Comparison of ENCODE assay signal across 18 mouse cellular contexts in genomic region chr1:151171572-151172461, GRCm38 (mm10). TPM values are rescaled to one million over a fixed set of nuclear protein-coding genes. Genes with fewer than 3 reads are reported as not detected.
DNase-seq lines count a peak whose midpoint lies in the region; ATAC-seq and TF ChIP-seq lines count a peak whose summit lies in the region.
"Had no signal": no experiment of that assay in that cellular context is flagged by ENCODE, and none has a peak within 500 bp of the region (broad histone marks: within the 10 kb centered on the region; RNA-seq: fewer than 3 reads in every experiment).

No protein-coding gene starts in this region.

- H3K4me3 ChIP-seq in forebrain, embryonic 15.5 days: no peak overlapping the region
- H3K4me3 ChIP-seq in forebrain, embryonic 12.5 days (replicated peaks): no peak overlapping the region
- H3K4me3 ChIP-seq in heart, embryonic 11.5 days (ENCODE audit: low read depth, low read length): no peak overlapping the region
- H3K4me3 ChIP-seq: embryonic facial prominence, embryonic 13.5 days; hindbrain, embryonic 13.5 days; left cerebral cortex, adult 2 months; limb, embryonic 15.5 days; midbrain, embryonic 12.5 days; neural tube, embryonic 12.5 days had no signal

- no peak for TF ChIP-seq POLR2A in brain, embryonic 14.5 days (IDR thresholded peaks at IDR 0.05; ENCODE audit: borderline replicate concordance, extremely low read depth, insufficient read depth, insufficient read length, poor library complexity, severe bottlenecking)

- ATAC-seq in forebrain, embryonic 15.5 days (replicated peaks): peak; percentile 38
- no peak for ATAC-seq in forebrain, embryonic 12.5 days (ENCODE audit: low FRiP score)
- ATAC-seq in heart, embryonic 11.5 days (replicated peaks; ENCODE audit: insufficient number of reproducible peaks, low FRiP score, low TSS enrichment): no peak
- no peak; the same call in 1 of the 2 replicates for ATAC-seq in megakaryocyte progenitor cell, adult 5-6 weeks (replicated peaks; ENCODE audit: poor library complexity)

- TF ChIP-seq CTCF in brain, embryonic 14.5 days (IDR thresholded peaks at IDR 0.05; ENCODE audit: borderline replicate concordance, extremely low read depth, insufficient read depth, insufficient read length): no peak

- no peak overlapping the region for H3K4me2 ChIP-seq in forebrain, embryonic 15.5 days (replicated peaks)
- no peak overlapping the region for H3K4me2 ChIP-seq in forebrain, embryonic 12.5 days
- no peak overlapping the region for H3K4me2 ChIP-seq in heart, embryonic 11.5 days
- H3K4me2 ChIP-seq: embryonic facial prominence, embryonic 13.5 days; hindbrain, embryonic 13.5 days; limb, embryonic 15.5 days; midbrain, embryonic 12.5 days; neural tube, embryonic 12.5 days had no signal

- WGBS in forebrain, embryonic 15.5 days: 74% methylated on average over 2 of the region's 2 CpGs
- WGBS in forebrain, embryonic 12.5 days: 86% methylated on average over 2 of the region's 2 CpGs
- 60% methylated on average over 2 of the region's 2 CpGs for WGBS in heart, embryonic 11.5 days (ENCODE audit: insufficient replicate concordance)

- 0 out of 2 replicates have a peak overlapping the region, but pooled peaks have one; percentile 23 for H3K27ac ChIP-seq in forebrain, embryonic 15.5 days (replicated peaks)
- no peak overlapping the region for H3K27ac ChIP-seq in forebrain, embryonic 12.5 days
- no peak overlapping the region for H3K27ac ChIP-seq in heart, embryonic 11.5 days (ENCODE audit: low read depth, low read length)
- H3K27ac ChIP-seq: embryonic facial prominence, embryonic 13.5 days; hindbrain, embryonic 13.5 days; left cerebral cortex, adult 2 months; limb, embryonic 15.5 days; midbrain, embryonic 12.5 days; neural tube, embryonic 12.5 days had no signal

- peak; percentile 58 to 69 for DNase-seq in heart, adult 9 months (ENCODE audit: low spot score in 2 of 2)
- peak; percentile 50 for DNase-seq in 3T3-L1 (ENCODE audit: low read depth, low spot score)
- peak; percentile 63 for DNase-seq in brain, embryonic 14.5 days (ENCODE audit: low read depth)
- no peak for DNase-seq in cerebellum, adult 18-20 months
- DNase-seq: cerebellum, postnatal 25 days; thymus, postnatal 14 days had no signal

- peaks cover 17% of the 10 kb centered on the region for H3K4me1 ChIP-seq in forebrain, embryonic 15.5 days
- H3K4me1 ChIP-seq in forebrain, embryonic 12.5 days: peaks cover 20% of the 10 kb centered on the region
- H3K4me1 ChIP-seq in heart, embryonic 11.5 days (ENCODE audit: control insufficient read depth, insufficient read depth, low read length): no peaks in the 10 kb centered on the region

- H3K27me3 ChIP-seq in forebrain, embryonic 15.5 days: no peaks in the 10 kb centered on the region
- no peaks in the 10 kb centered on the region for H3K27me3 ChIP-seq in forebrain, embryonic 12.5 days
- no peaks in the 10 kb centered on the region for H3K27me3 ChIP-seq in heart, embryonic 11.5 days (ENCODE audit: control insufficient read depth, insufficient read depth, low read length)
- H3K27me3 ChIP-seq: embryonic facial prominence, embryonic 13.5 days; hindbrain, embryonic 13.5 days; limb, embryonic 15.5 days; midbrain, embryonic 12.5 days; neural tube, embryonic 12.5 days had no signal

- H3K36me3 ChIP-seq in forebrain, embryonic 15.5 days: no peaks in the 10 kb centered on the region
- no peaks in the 10 kb centered on the region for H3K36me3 ChIP-seq in forebrain, embryonic 12.5 days (replicated peaks)
- H3K36me3 ChIP-seq in heart, embryonic 11.5 days (ENCODE audit: control insufficient read depth, insufficient read depth, low read length): no peaks in the 10 kb centered on the region
- H3K36me3 ChIP-seq: embryonic facial prominence, embryonic 13.5 days; hindbrain, embryonic 13.5 days; limb, embryonic 15.5 days; midbrain, embryonic 12.5 days; neural tube, embryonic 12.5 days had no signal

- no peak overlapping the region for H3K9ac ChIP-seq in forebrain, embryonic 15.5 days (replicated peaks)
- no peak overlapping the region for H3K9ac ChIP-seq in forebrain, embryonic 12.5 days
- H3K9ac ChIP-seq in heart, embryonic 11.5 days (ENCODE audit: low read depth, low read length): no peak overlapping the region
- H3K9ac ChIP-seq: embryonic facial prominence, embryonic 13.5 days; hindbrain, embryonic 13.5 days; limb, embryonic 15.5 days; midbrain, embryonic 12.5 days; neural tube, embryonic 12.5 days had no signal

- no peaks in the 10 kb centered on the region for H3K9me3 ChIP-seq in forebrain, embryonic 15.5 days
- H3K9me3 ChIP-seq in forebrain, embryonic 12.5 days: no peaks in the 10 kb centered on the region
- no peaks in the 10 kb centered on the region for H3K9me3 ChIP-seq in heart, embryonic 11.5 days (replicated peaks; ENCODE audit: control insufficient read depth, low read length)
- H3K9me3 ChIP-seq: embryonic facial prominence, embryonic 13.5 days; hindbrain, embryonic 13.5 days; limb, embryonic 15.5 days; midbrain, embryonic 12.5 days; neural tube, embryonic 12.5 days had no signal

RNA-seq across cellular contexts. Expression of gene Gm47985, which starts 10.5 kb away (rescaled TPM):
- polyA plus RNA-seq in forebrain, embryonic 15.5 days (2015; fragmentation: Nextera tagmentation; extraction: Ambion mirVana): not detected in 2 replicates
- polyA plus RNA-seq in forebrain, embryonic 12.5 days (2016; fragmentation: Nextera tagmentation; extraction: Ambion mirVana): 0.65 and 0.95 TPM in 2 replicates
- 2.1 and 3.4 TPM in 2 replicates for polyA plus RNA-seq in heart, embryonic 11.5 days (2014; fragmentation: Nextera tagmentation; extraction: Ambion mirVana)
- polyA plus RNA-seq in brain, embryonic 14.5 days (2012; rRNA removed): 0.05 TPM in 1 of 2 replicates, not detected in the other
- 0.20 TPM in 1 of 2 replicates, not detected in the other for total RNA-seq in megakaryocyte progenitor cell, adult 5-6 weeks (2015)
- not detected in 2 replicates for total RNA-seq in megakaryocyte progenitor cell, adult 5-6 weeks (2017)
- total RNA-seq: left cerebral cortex, adult 2 months had no signal
- polyA plus RNA-seq: embryonic facial prominence, embryonic 13.5 days; limb, embryonic 15.5 days had no signal

RNA-seq across cellular contexts. Expression of gene Gm8947, which starts 20.4 kb away (rescaled TPM):
- polyA plus RNA-seq in forebrain, embryonic 15.5 days (2015; fragmentation: Nextera tagmentation; extraction: Ambion mirVana): not detected in 2 replicates
- 0.17 TPM in 1 of 2 replicates, not detected in the other for polyA plus RNA-seq in forebrain, embryonic 12.5 days (2016; fragmentation: Nextera tagmentation; extraction: Ambion mirVana)
- 0.48 and 1.2 TPM in 2 replicates for polyA plus RNA-seq in heart, embryonic 11.5 days (2014; fragmentation: Nextera tagmentation; extraction: Ambion mirVana)
- not detected in 2 replicates for polyA plus RNA-seq in brain, embryonic 14.5 days (2012; rRNA removed)
- total RNA-seq in megakaryocyte progenitor cell, adult 5-6 weeks (2015): 0.30 TPM in 1 of 2 replicates, not detected in the other
- total RNA-seq in megakaryocyte progenitor cell, adult 5-6 weeks (2017): not detected in 2 replicates
- total RNA-seq: left cerebral cortex, adult 2 months had no signal
- polyA plus RNA-seq: embryonic facial prominence, embryonic 13.5 days; hindbrain, embryonic 13.5 days; limb, embryonic 15.5 days; lung, embryonic 16.5 days; midbrain, embryonic 12.5 days had no signal

RNA-seq across cellular contexts. Expression of gene Gm47995, which starts 26.4 kb away (rescaled TPM):
- polyA plus RNA-seq in forebrain, embryonic 15.5 days (2015; fragmentation: Nextera tagmentation; extraction: Ambion mirVana): not detected in 2 replicates
- polyA plus RNA-seq in forebrain, embryonic 12.5 days (2016; fragmentation: Nextera tagmentation; extraction: Ambion mirVana): not detected in 2 replicates
- polyA plus RNA-seq in heart, embryonic 11.5 days (2014; fragmentation: Nextera tagmentation; extraction: Ambion mirVana): 0.90 and 1.4 TPM in 2 replicates
- not detected in 2 replicates for polyA plus RNA-seq in brain, embryonic 14.5 days (2012; rRNA removed)
- not detected in 2 replicates for total RNA-seq in megakaryocyte progenitor cell, adult 5-6 weeks (2015)
- not detected in 2 replicates for total RNA-seq in megakaryocyte progenitor cell, adult 5-6 weeks (2017)
- total RNA-seq: left cerebral cortex, adult 2 months had no signal
- polyA plus RNA-seq: embryonic facial prominence, embryonic 13.5 days; hindbrain, embryonic 13.5 days; kidney, embryonic 16.5 days; lung, embryonic 16.5 days; midbrain, embryonic 12.5 days had no signal

RNA-seq across cellular contexts. Expression of gene 3110040M04Rik, which starts 32.1 kb away (rescaled TPM):
- not detected in 2 replicates for polyA plus RNA-seq in forebrain, embryonic 15.5 days (2015; fragmentation: Nextera tagmentation; extraction: Ambion mirVana)
- polyA plus RNA-seq in forebrain, embryonic 12.5 days (2016; fragmentation: Nextera tagmentation; extraction: Ambion mirVana): 0.60 TPM in 1 of 2 replicates, not detected in the other
- polyA plus RNA-seq in heart, embryonic 11.5 days (2014; fragmentation: Nextera tagmentation; extraction: Ambion mirVana): 0.68 and 1.1 TPM in 2 replicates
- polyA plus RNA-seq in brain, embryonic 14.5 days (2012; rRNA removed): not detected in 2 replicates
- not detected in 2 replicates for total RNA-seq in megakaryocyte progenitor cell, adult 5-6 weeks (2015)
- total RNA-seq in megakaryocyte progenitor cell, adult 5-6 weeks (2017): 1.3 TPM in 1 of 2 replicates, not detected in the other
- total RNA-seq: left cerebral cortex, adult 2 months had no signal
- polyA plus RNA-seq: embryonic facial prominence, embryonic 13.5 days; hindbrain, embryonic 13.5 days; limb, embryonic 15.5 days; lung, embryonic 16.5 days; midbrain, embryonic 12.5 days; neural tube, embryonic 12.5 days had no signal

RNA-seq across cellular contexts. Expression of gene Gm47996, which starts 38.1 kb away (rescaled TPM):
- polyA plus RNA-seq in forebrain, embryonic 15.5 days (2015; fragmentation: Nextera tagmentation; extraction: Ambion mirVana): not detected in 2 replicates
- polyA plus RNA-seq in forebrain, embryonic 12.5 days (2016; fragmentation: Nextera tagmentation; extraction: Ambion mirVana): not detected in 2 replicates
- 0.70 TPM in 1 of 2 replicates, not detected in the other for polyA plus RNA-seq in heart, embryonic 11.5 days (2014; fragmentation: Nextera tagmentation; extraction: Ambion mirVana)
- polyA plus RNA-seq in brain, embryonic 14.5 days (2012; rRNA removed): 0.08 TPM in 1 of 2 replicates, not detected in the other
- total RNA-seq in megakaryocyte progenitor cell, adult 5-6 weeks (2015): not detected in 2 replicates
- total RNA-seq in megakaryocyte progenitor cell, adult 5-6 weeks (2017): not detected in 2 replicates
- total RNA-seq: left cerebral cortex, adult 2 months had no signal
- polyA plus RNA-seq: hindbrain, embryonic 13.5 days; lung, embryonic 16.5 days; neural tube, embryonic 12.5 days had no signal

Comparison
In these comparisons a context has a peak if more than half of its experiments do, and no peak if none do; other contexts are left out.
1. DNase-seq: peak in heart, adult 9 months (2 of 2), 3T3-L1 (single experiment) and brain, embryonic 14.5 days (single experiment); none in cerebellum, adult 18-20 months (0 of 2).